Mouse (Mus musculus) urinary bladder, postnatal 0 days (tissue): ENCODE measurements around the gene Wdr49. TPM values are rescaled to one million over a fixed set of nuclear protein-coding genes. Genes with fewer than 3 reads are reported as not detected.

Experiments used
- polyA plus RNA-seq: library from polyadenylated mRNA; unstranded; fragments of >200 nt; fragmentation: Nextera tagmentation; extraction: Ambion mirVana; gene quantifications from 2 replicates; pipeline ENCODE4 v1.2.1, GENCODE M21; 2015

The Wdr49 gene
- polyA plus RNA-seq: not detected in 2 replicates

GRCm38 (mm10) chr3:75482056-75482455, at the start of gene Wdr49:
TSS of gene Wdr49 (minus strand) at chr3:75482156.

GRCm38 (mm10) chr3:75269978-75270377, 212.0 kb downstream of the Wdr49 start, which contains the start of gene Serpini2:
TSS of gene Serpini2 (minus strand) at chr3:75270078.

Other genes with a start within 250 kb of the Wdr49 start
- not detected in 2 replicates for gene Serpini2, start 212.1 kb downstream of the Wdr49 start, polyA plus RNA-seq
- 99.0 and 123 TPM in 2 replicates for gene Pdcd10, start 74.7 kb upstream of the Wdr49 start, polyA plus RNA-seq
- 1.9 and 2.2 TPM in 2 replicates for gene Serpini1, start 75.4 kb upstream of the Wdr49 start, polyA plus RNA-seq